Mouse (Mus musculus): Measurements from ENCODE around the gene Sdk2.

GRCm38 (mm10) chr11:113933678-113934077 is 133.2 kb downstream of the Sdk2 start:
- TF ChIP-seq ZC3H11A (IDR thresholded peaks at IDR 0.05; ENCODE audit: low read depth, low read length) = no peak
- TF ChIP-seq CTCF (IDR thresholded peaks at IDR 0.05 in 2 of 3, conservative IDR thresholded peaks at IDR 0.05 in 1 of 3; ENCODE audit: control insufficient read depth in 1 of 3, insufficient read depth in 1 of 3, low read depth in 2 of 3, low read length in 3 of 3, poor library complexity in 1 of 3, severe bottlenecking in 1 of 3) = no peak
- no peak for TF ChIP-seq POLR2AphosphoS5 (IDR thresholded peaks at IDR 0.05; ENCODE audit: borderline replicate concordance, low read depth, low read length)
- no peak for TF ChIP-seq RCOR1 (IDR thresholded peaks at IDR 0.05; ENCODE audit: low read depth, low read length)
- no peak for TF ChIP-seq MAX (IDR thresholded peaks at IDR 0.05; ENCODE audit: low read length)
- TF ChIP-seq MXI1 (IDR thresholded peaks at IDR 0.05; ENCODE audit: low read depth, low read length) = no peak
- no peak for TF ChIP-seq ETS1 (IDR thresholded peaks at IDR 0.05; ENCODE audit: low read depth, low read length)
- TF ChIP-seq MYB (IDR thresholded peaks at IDR 0.05; ENCODE audit: low read depth, low read length) = no peak
- TF ChIP-seq GATA1 (IDR thresholded peaks at IDR 0.05; ENCODE audit: low read depth, low read length) = no peak
- no peak for TF ChIP-seq TAL1 (IDR thresholded peaks at IDR 0.05; ENCODE audit: low read length)
- no peak for TF ChIP-seq ZKSCAN1 (IDR thresholded peaks at IDR 0.05; ENCODE audit: low read depth, low read length)
- TF ChIP-seq GABPA (IDR thresholded peaks at IDR 0.05; ENCODE audit: low read depth, low read length) = no peak
- no peak for TF ChIP-seq EP300 (IDR thresholded peaks at IDR 0.05; ENCODE audit: low read depth in 1 of 2, low read length in 2 of 2)
- TF ChIP-seq UBTF (IDR thresholded peaks at IDR 0.05; ENCODE audit: borderline replicate concordance, insufficient read depth, low read depth, low read length) = no peak
